Mouse (Mus musculus) ovary, adult 10 weeks (tissue): Measurements from ENCODE around the gene Lct. TPM values are rescaled to one million over a fixed set of nuclear protein-coding genes. Genes with fewer than 3 reads are reported as not detected.

Experiments used
- polyA plus RNA-seq: library from polyadenylated mRNA; stranded (reverse); fragments of 350-450 nt; fragmentation: Illumina TruSeq; extraction: RNeasy Lipid Tissue Mini Kit (QIAGEN cat#74804); gene quantifications from one replicate; pipeline ENCODE4 v1.2.3, GENCODE M21; 2014

Gene Lct
- not detected for polyA plus RNA-seq

DNA sequence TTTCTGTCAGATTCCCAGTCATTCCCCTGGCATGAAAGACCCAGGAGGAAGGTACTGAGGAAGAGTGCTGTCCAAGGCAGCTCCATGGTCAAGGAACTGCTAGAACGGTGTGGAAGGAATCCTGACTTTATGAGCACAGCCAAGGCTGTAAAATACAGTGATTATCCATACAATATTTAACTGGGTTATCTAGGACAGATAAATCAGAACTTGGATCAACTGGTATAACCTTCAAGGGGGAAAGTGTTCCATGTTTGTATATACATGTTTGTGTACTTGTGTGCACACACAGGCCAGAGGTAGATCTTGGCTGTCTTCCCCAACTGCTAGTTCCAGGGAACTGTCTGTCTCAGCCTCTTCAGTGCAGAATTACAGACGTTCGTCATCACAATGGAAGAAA, at the start of gene Lct:
Gene Lct, minus strand, starts transcription at position 101 of the 400 bp plus-strand sequence.

DNA sequence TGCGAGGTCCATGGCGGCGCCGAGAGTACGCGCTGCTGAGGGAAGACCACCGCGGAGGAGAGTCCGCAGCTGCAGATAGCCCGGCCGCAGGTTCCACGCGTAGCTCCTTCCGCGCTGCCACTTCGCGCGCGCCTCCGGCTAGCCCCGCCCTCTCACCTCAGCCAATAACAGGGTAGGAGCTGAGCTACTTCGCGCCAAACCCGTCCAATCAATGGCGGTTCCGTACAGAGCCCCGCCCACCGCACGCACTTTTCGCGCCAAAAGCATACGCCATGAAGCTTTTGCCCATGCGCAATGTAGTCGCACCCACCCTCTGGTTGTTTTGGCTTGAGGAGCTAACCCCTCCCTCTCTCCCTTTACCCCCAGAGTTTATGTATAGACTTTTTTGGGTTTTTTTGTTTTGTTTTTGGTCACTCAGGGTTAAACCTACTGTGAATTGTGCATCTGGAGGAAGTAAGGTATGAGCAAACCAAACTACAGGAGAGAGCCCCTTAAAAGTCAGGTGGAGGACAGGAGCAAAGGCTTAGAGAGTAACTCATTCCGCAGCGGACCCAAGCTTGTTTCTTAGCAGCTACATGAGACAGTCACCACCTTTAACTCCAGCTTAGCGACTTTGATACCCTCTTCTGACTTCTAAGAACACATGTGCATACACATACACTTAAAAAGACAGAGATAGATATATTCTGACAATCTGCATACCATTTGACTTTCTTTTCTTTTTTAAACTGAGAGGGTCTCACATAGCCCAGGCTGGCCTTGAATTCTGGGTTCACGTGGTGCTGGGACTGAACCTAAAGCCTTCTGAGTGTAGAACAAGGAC, 31.6 kb upstream of the Lct start, which contains the start of gene Mcm6:
Gene Mcm6, minus strand, starts transcription at position 111 of the 823 bp plus-strand sequence.

DNA sequence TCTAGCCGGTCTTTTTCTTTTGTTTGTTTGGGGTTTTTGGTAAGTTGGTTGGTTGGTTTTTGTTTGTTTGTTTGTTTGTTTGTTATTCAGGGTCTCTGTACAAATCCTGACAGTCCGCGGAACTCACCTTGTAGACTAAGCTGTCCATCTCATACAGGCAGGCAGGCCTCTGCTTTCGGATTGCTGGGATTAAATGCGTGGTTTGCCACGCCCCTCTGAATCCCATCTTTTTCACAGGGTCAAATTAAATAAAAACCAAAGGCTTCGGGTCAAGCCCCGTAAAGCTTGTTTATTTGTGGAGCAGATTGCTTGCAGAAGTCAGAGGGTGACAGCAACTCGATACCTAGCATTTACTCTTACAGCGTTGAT, 84.5 kb downstream of the Lct start, which contains the start of gene Ubxn4:
Gene Ubxn4, plus strand, starts transcription at position 338 of the 369 bp plus-strand sequence.

Other genes starting within 250 kb of the Lct start
- 17.9 TPM for gene Zranb3, start 225.3 kb downstream of the Lct start, polyA plus RNA-seq
- 609 TPM for gene R3hdm1, start 225.0 kb downstream of the Lct start, polyA plus RNA-seq
- 189 TPM for gene Ubxn4, start 84.4 kb downstream of the Lct start, polyA plus RNA-seq
- 83.1 TPM for gene Mcm6, start 31.3 kb upstream of the Lct start, polyA plus RNA-seq
- 245 TPM for gene Dars, start 89.0 kb upstream of the Lct start, polyA plus RNA-seq